Mouse (Mus musculus): ENCODE measurements around the gene Egfl8.

GRCm38 (mm10) chr17:34649106-34649864 lies 33.5 kb upstream of the Egfl8 start:
- no peak for TF ChIP-seq CTCF (IDR thresholded peaks at IDR 0.05; ENCODE audit: extremely low read depth, insufficient read depth, insufficient read length, insufficient replicate concordance)
- no peak for TF ChIP-seq POLR2A (IDR thresholded peaks at IDR 0.05; ENCODE audit: low read depth, low read length)

All from spleen, adult 2 months (tissue).